Mouse (Mus musculus) liver, postnatal 0 days (tissue): Measurements from ENCODE around the gene Il17re.

Source experiments
- CTCF ChIP-seq: sonication (generic); IDR thresholded peaks from 2 replicates; pipeline ENCODE4 v1.5.1; 2016; ENCODE audit warnings: antibody characterized with exemption, low read depth
- EP300 ChIP-seq: IDR thresholded peaks from 2 replicates; pipeline ENCODE4 v1.6.1; 2016; ENCODE audit warnings: antibody characterized with exemption, low read depth, mild to moderate bottlenecking

GRCm38 (mm10) chr6:113483100-113483615 is 24.9 kb downstream of the Il17re start, which contains the start of gene Creld1:
- TF ChIP-seq CTCF (no peak), EP300 (no peak)
